Mouse (Mus musculus): Measurements from ENCODE around the gene Tcf7l2.

DNA sequence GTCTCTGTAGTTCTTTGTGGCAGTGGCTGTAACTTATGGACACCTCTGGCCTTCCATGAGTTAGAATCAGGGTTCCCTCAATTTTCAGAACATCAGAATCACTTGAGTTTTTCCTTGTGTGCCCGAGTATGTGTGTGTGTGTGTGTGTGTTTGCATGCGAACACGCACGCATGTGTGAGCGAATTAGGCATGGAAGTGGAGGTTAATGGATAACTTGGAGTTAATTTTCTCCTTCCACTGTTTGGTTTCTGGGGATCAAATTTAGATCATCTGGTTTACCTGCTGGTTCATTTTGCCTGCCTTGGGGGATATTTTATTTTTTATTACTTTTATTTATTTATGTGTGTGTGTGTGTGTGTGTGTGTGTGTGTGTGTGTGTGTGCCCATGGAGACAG is 53.3 kb downstream of the Tcf7l2 start:
- TF ChIP-seq MAFK (IDR thresholded peaks at IDR 0.05; ENCODE audit: insufficient read depth, low read depth, low read length) (no peak), HCFC1 (IDR thresholded peaks at IDR 0.05; ENCODE audit: borderline replicate concordance, insufficient read depth, low read length) (no peak), CHD2 (IDR thresholded peaks at IDR 0.05; ENCODE audit: low read depth, low read length) (no peak), ZNF384 (IDR thresholded peaks at IDR 0.05; ENCODE audit: low read depth, low read length) (no peak)

All from ES-E14 (cell line).